Mouse (Mus musculus) ES-E14 (cell line): Measurements from ENCODE around the gene Ugt1a7c. TPM values are rescaled to one million over a fixed set of nuclear protein-coding genes. Genes with fewer than 3 reads are reported as not detected.
"Not testable (repeated sequence)": the region's sequence is repeated elsewhere in the genome, so short reads cannot be mapped to it uniquely, and the experiment has no call there.

Source experiments
- DNase-seq: peaks from one replicate; pipeline ENCODE4 v3.0.0-alpha.2; 2013; ENCODE audit warnings: low read depth, low spot score
- H3K27ac ChIP-seq: 2 replicates; pipeline ENCODE4 v1.5.1; 2012; ENCODE audit warnings: low read depth, mild to moderate bottlenecking, low read length, moderate library complexity, mixed read lengths; ENCODE audit not compliant: poor library complexity, insufficient read depth, severe bottlenecking
- H3K36me3 ChIP-seq: 2 replicates; pipeline ENCODE4 v1.6.1; 2012; ENCODE audit warnings: mild to moderate bottlenecking, low read length, moderate library complexity, mixed read lengths; ENCODE audit not compliant: control insufficient read depth, poor library complexity, insufficient read depth, severe bottlenecking
- H3K4me1 ChIP-seq, 2 experiments: fragments of 150-350 bp in 1 of 2; sonication (generic) in 1 of 2; 2 replicates each; pipeline ENCODE4 v1.6.1; 2012; ENCODE audit warnings: low read length in 2 of 2, mild to moderate bottlenecking in 1 of 2, mixed read lengths in 1 of 2; ENCODE audit not compliant: control insufficient read depth in 2 of 2, insufficient read depth in 2 of 2, poor library complexity in 1 of 2
- H3K4me3 ChIP-seq, 2 experiments: fragments of 150-350 bp in 1 of 2; sonication (generic) in 1 of 2; 2 replicates each; pipeline ENCODE4 v1.5.1; 2012; ENCODE audit warnings: low read length in 2 of 2, low read depth in 1 of 2, mild to moderate bottlenecking in 1 of 2, mixed read lengths in 1 of 2; ENCODE audit not compliant: insufficient read depth in 1 of 2, poor library complexity in 1 of 2, severe bottlenecking in 1 of 2
- H3K9ac ChIP-seq: 2 replicates; pipeline ENCODE4 v1.6.1; 2012; ENCODE audit warnings: low read depth, mild to moderate bottlenecking, low read length, mixed read lengths; ENCODE audit not compliant: poor library complexity, insufficient read depth, severe bottlenecking
- H3K9me3 ChIP-seq: fragments of 150-350 bp; sonication (generic); 2 replicates; pipeline ENCODE4 v1.6.1; 2012; ENCODE audit warnings: low read depth, mild to moderate bottlenecking, low read length; ENCODE audit not compliant: control insufficient read depth, insufficient read depth
- CHD2 ChIP-seq: IDR thresholded peaks from 2 replicates; pipeline ENCODE4 v1.6.1; 2014; ENCODE audit warnings: mild to moderate bottlenecking, low read depth, low read length, inconsistent platforms
- HCFC1 ChIP-seq: IDR thresholded peaks from 2 replicates; pipeline ENCODE4 v1.6.1; 2012; ENCODE audit warnings: low read length, inconsistent platforms, borderline replicate concordance; ENCODE audit not compliant: insufficient read depth
- MAFK ChIP-seq: IDR thresholded peaks from 2 replicates; pipeline ENCODE4 v1.6.1; 2014; ENCODE audit warnings: mild to moderate bottlenecking, low read depth, low read length, inconsistent platforms; ENCODE audit not compliant: insufficient read depth
- ZC3H11A ChIP-seq: IDR thresholded peaks from 2 replicates; pipeline ENCODE4 v1.6.1; 2012; ENCODE audit warnings: low read depth, mild to moderate bottlenecking, inconsistent platforms, low read length, borderline replicate concordance
- ZNF384 ChIP-seq: IDR thresholded peaks from 2 replicates; pipeline ENCODE4 v1.6.1; 2012; ENCODE audit warnings: low read depth, low read length, inconsistent platforms
- in situ Hi-C, 2 experiments: fragments of 600-800 bp; cut with MboI; formaldehyde crosslinking; loops; one replicate each; pipeline ENCODE4 v1.15.1; 2025; ENCODE audit warnings: low sequenced_read_pairs in 2 of 2, inconsistent platforms in 1 of 2; ENCODE audit not compliant: unreplicated experiment in 2 of 2
- total RNA-seq: library from RNA; depleted of rRNA; stranded (reverse); fragments of 300-350 nt; gene quantifications from 2 replicates; pipeline ENCODE4 v1.2.3, GENCODE M21; 2012

The Ugt1a7c gene
- total RNA-seq, 1 experiment, result 0.09 TPM

GRCm38 (mm10) chr1:88219054-88219453 lies 124.2 kb downstream of the Ugt1a7c start:
- H3K36me3 ChIP-seq, result no peaks in the 10 kb centered on the region
- H3K9me3 ChIP-seq, result no peaks in the 10 kb centered on the region
- TF ChIP-seq CHD2, result no peak
- no peak for TF ChIP-seq HCFC1
- H3K27ac ChIP-seq, result no peak overlapping the region
- in situ Hi-C loops, result no loop called here
- H3K9ac ChIP-seq, result no peak overlapping the region
- no peak for DNase-seq
- H3K4me1 ChIP-seq, result no peaks in the 10 kb centered on the region
- H3K4me3 ChIP-seq, result no peak overlapping the region

GRCm38 (mm10) chr1:88220336-88220735 lies 125.5 kb downstream of the Ugt1a7c start:
- in situ Hi-C loops, result no loop called here
- Histone ChIP-seq H3K36me3 (no peaks in the 10 kb centered on the region), H3K27ac (no peak overlapping the region), H3K4me3 (no peak overlapping the region), H3K4me1 (no peaks in the 10 kb centered on the region), H3K9ac (no peak overlapping the region), H3K9me3 (no peaks in the 10 kb centered on the region)
- TF ChIP-seq HCFC1, result no peak
- TF ChIP-seq MAFK, result no peak
- TF ChIP-seq CHD2, result no peak
- no peak for TF ChIP-seq ZC3H11A
- TF ChIP-seq ZNF384, result no peak
- DNase-seq, result no peak

GRCm38 (mm10) chr1:88222216-88222615 lies 127.4 kb downstream of the Ugt1a7c start:
- TF ChIP-seq MAFK (no peak), ZC3H11A (no peak), HCFC1 (no peak), ZNF384 (no peak), CHD2 (no peak)
- DNase-seq, result no peak

GRCm38 (mm10) chr1:88223011-88223515 lies 128.2 kb downstream of the Ugt1a7c start:
- H3K4me3 ChIP-seq, in situ Hi-C loops, H3K9me3 ChIP-seq, H3K9ac ChIP-seq, H3K36me3 ChIP-seq, H3K4me1 ChIP-seq, H3K27ac ChIP-seq, DNase-seq: not testable (repeated sequence)

More at GRCm38 (mm10) chr1:88222216-88222615, 127.4 kb downstream of the Ugt1a7c start:
- H3K4me1 ChIP-seq, result no peaks in the 10 kb centered on the region
- H3K4me3 ChIP-seq, result no peak overlapping the region
- H3K9me3 ChIP-seq, result no peaks in the 10 kb centered on the region
- H3K27ac ChIP-seq, result no peak overlapping the region
- in situ Hi-C loops, result no loop called here
- no peaks in the 10 kb centered on the region for H3K36me3 ChIP-seq
- H3K9ac ChIP-seq, result no peak overlapping the region

- no peak overlapping the region for H3K4me3 ChIP-seq
- TF ChIP-seq MAFK (no peak), CHD2 (no peak), ZNF384 (no peak), ZC3H11A (no peak), HCFC1 (no peak)
- no peaks in the 10 kb centered on the region for H3K9me3 ChIP-seq
- no peak overlapping the region for H3K27ac ChIP-seq
- no peak for DNase-seq
- no peaks in the 10 kb centered on the region for H3K36me3 ChIP-seq
- H3K9ac ChIP-seq, result no peak overlapping the region
- in situ Hi-C loops, result no loop called here
- H3K4me1 ChIP-seq, result no peaks in the 10 kb centered on the region
Measured at GRCm38 (mm10) chr1:88223591-88223990, 128.7 kb downstream of the Ugt1a7c start.
